Mouse (Mus musculus) NIH3T3 (cell line): Measurements from ENCODE around the gene N4bp2l1.
"Not testable (repeated sequence)": the region's sequence is repeated elsewhere in the genome, so short reads cannot be mapped to it uniquely, and the experiment has no call there.

Experiments
- DNase-seq: peaks from one replicate; pipeline ENCODE4 v3.0.0-alpha.2; 2012; ENCODE audit warnings: low read depth

N4bp2l1 gene

GRCm38 (mm10) chr5:150597088-150597487 lies at the start of gene N4bp2l1:
TSS of gene N4bp2l1 (minus strand) at chr5:150597188.
- DNase-seq, result no peak

- DNase-seq, result no peak
These were observed 47.9 kb upstream of the N4bp2l1 start for GRCm38 (mm10) chr5:150644926-150645325.

- DNase-seq, result not testable (repeated sequence)
These were observed 46.4 kb upstream of the N4bp2l1 start for GRCm38 (mm10) chr5:150643390-150643789.

GRCm38 (mm10) chr5:150641440-150641839 lies 44.5 kb upstream of the N4bp2l1 start:
- no peak for DNase-seq

GRCm38 (mm10) chr5:150629692-150630091 lies 32.7 kb upstream of the N4bp2l1 start:
- DNase-seq, result no peak

GRCm38 (mm10) chr5:150629272-150629671 lies 32.3 kb upstream of the N4bp2l1 start:
- DNase-seq, result no peak

GRCm38 (mm10) chr5:150625528-150625927 lies 28.5 kb upstream of the N4bp2l1 start:
- DNase-seq, result no peak

GRCm38 (mm10) chr5:150622792-150623191 lies 25.8 kb upstream of the N4bp2l1 start:
- peak; percentile 28 for DNase-seq

- DNase-seq, result no peak
These were observed 24.6 kb upstream of the N4bp2l1 start for GRCm38 (mm10) chr5:150621592-150621991.

- DNase-seq, result no peak
These were observed 23.7 kb upstream of the N4bp2l1 start for GRCm38 (mm10) chr5:150620588-150621135.

GRCm38 (mm10) chr5:150618599-150619355 lies 21.8 kb upstream of the N4bp2l1 start:
- DNase-seq, result no peak

- no peak for DNase-seq
These were observed 19.7 kb upstream of the N4bp2l1 start for GRCm38 (mm10) chr5:150616731-150617130.

GRCm38 (mm10) chr5:150616216-150616615 lies 19.2 kb upstream of the N4bp2l1 start:
- no peak for DNase-seq

GRCm38 (mm10) chr5:150614054-150614453 lies 17.1 kb upstream of the N4bp2l1 start:
- DNase-seq, result no peak

- DNase-seq, result peak; percentile 51
These were observed 14.7 kb upstream of the N4bp2l1 start for GRCm38 (mm10) chr5:150611697-150612096.

- no peak for DNase-seq
These were observed 14.1 kb upstream of the N4bp2l1 start for GRCm38 (mm10) chr5:150611136-150611535.

- DNase-seq, result no peak
These were observed 10.6 kb upstream of the N4bp2l1 start for GRCm38 (mm10) chr5:150607631-150608030.

GRCm38 (mm10) chr5:150606131-150606530 lies 9.1 kb upstream of the N4bp2l1 start:
- DNase-seq, result no peak

- no peak for DNase-seq
These were observed 4.6 kb upstream of the N4bp2l1 start for GRCm38 (mm10) chr5:150601441-150602230.

- DNase-seq, result no peak
These were observed 3.8 kb upstream of the N4bp2l1 start for GRCm38 (mm10) chr5:150600554-150601440.

GRCm38 (mm10) chr5:150599301-150600294 lies 2.6 kb upstream of the N4bp2l1 start:
- no peak for DNase-seq
